Mouse (Mus musculus) kidney, embryonic 14.5 days (tissue): ENCODE data around the gene Tmprss7. TPM values are rescaled to one million over a fixed set of nuclear protein-coding genes. Genes with fewer than 3 reads are reported as not detected.

ENCODE experiments used
- ATAC-seq: fragments of 200-750 bp; cut with Nextera tagmentation; 2 replicates; pipeline ENCODE4 v1.8.0; 2017; ENCODE audit warnings: moderate number of reproducible peaks, mild to moderate bottlenecking, moderate TSS enrichment, moderate library complexity; ENCODE audit not compliant: low FRiP score, low TSS enrichment
- H3K27ac ChIP-seq: fragments of 300-500 bp; sonication (generic); 2 replicates; pipeline ENCODE4 v1.5.1; 2014; ENCODE audit warnings: low read depth, mild to moderate bottlenecking, low read length, moderate library complexity, mixed read lengths
- H3K27me3 ChIP-seq: fragments of 300-500 bp; sonication (generic); 2 replicates; pipeline ENCODE4 v1.6.1; 2014; ENCODE audit warnings: mild to moderate bottlenecking, low read length; ENCODE audit not compliant: control insufficient read depth, insufficient read depth
- H3K36me3 ChIP-seq: fragments of 300-500 bp; sonication (generic); 2 replicates; pipeline ENCODE4 v1.6.1; 2014; ENCODE audit warnings: low read length, mixed read lengths; ENCODE audit not compliant: control insufficient read depth, insufficient read depth
- H3K4me1 ChIP-seq: fragments of 300-500 bp; sonication (generic); 2 replicates; pipeline ENCODE4 v1.6.1; 2014; ENCODE audit warnings: low read length, mixed read lengths; ENCODE audit not compliant: control insufficient read depth, insufficient read depth
- H3K4me2 ChIP-seq: fragments of 300-500 bp; sonication (generic); replicated peaks from 2 replicates; pipeline ENCODE4 v1.6.1; 2014; ENCODE audit warnings: low read depth, mild to moderate bottlenecking, low read length
- H3K4me3 ChIP-seq: fragments of 300-500 bp; sonication (generic); 2 replicates; pipeline ENCODE4 v1.5.1; 2014; ENCODE audit warnings: mild to moderate bottlenecking, low read length
- H3K9ac ChIP-seq: fragments of 300-500 bp; sonication (generic); 2 replicates; pipeline ENCODE4 v1.6.1; 2014; ENCODE audit warnings: low read depth, mild to moderate bottlenecking, low read length, moderate library complexity
- H3K9me3 ChIP-seq: fragments of 300-500 bp; sonication (generic); 2 replicates; pipeline ENCODE4 v1.6.1; 2016; ENCODE audit warnings: low read length; ENCODE audit not compliant: control insufficient read depth
- WGBS: fragments of 180-500 bp; shearing (Covaris S2); extraction: QIAGEN DNeasy Blood & Tissue Kit; methylation state at CpG from one replicate; pipeline ENCODE4 v1.1.7; 2014; 5-methylcytosine and 5-hydroxymethylcytosine counted together
- polyA plus RNA-seq: library from polyadenylated mRNA; unstranded; fragments of >200 nt; fragmentation: Nextera tagmentation; extraction: Ambion mirVana; gene quantifications from 2 replicates; pipeline ENCODE4 v1.2.1, GENCODE M21; 2014

Gene Tmprss7
- polyA plus RNA-seq, 1 experiment from 2014 or later, result not detected

- Histone ChIP-seq H3K9ac (no peak overlapping the region), H3K27me3 (no peaks in the 10 kb centered on the region), H3K36me3 (no peaks in the 10 kb centered on the region), H3K4me1 (no peaks in the 10 kb centered on the region), H3K4me3 (no peak overlapping the region), H3K27ac (no peak overlapping the region), H3K4me2 (no peak overlapping the region), H3K9me3 (no peaks in the 10 kb centered on the region)
- no peak for ATAC-seq
- WGBS, result 79% methylated on average over 2 of the region's 2 CpGs
These were observed 68.1 kb downstream of the Tmprss7 start for GRCm38 (mm10) chr16:45625342-45625741.

DNA sequence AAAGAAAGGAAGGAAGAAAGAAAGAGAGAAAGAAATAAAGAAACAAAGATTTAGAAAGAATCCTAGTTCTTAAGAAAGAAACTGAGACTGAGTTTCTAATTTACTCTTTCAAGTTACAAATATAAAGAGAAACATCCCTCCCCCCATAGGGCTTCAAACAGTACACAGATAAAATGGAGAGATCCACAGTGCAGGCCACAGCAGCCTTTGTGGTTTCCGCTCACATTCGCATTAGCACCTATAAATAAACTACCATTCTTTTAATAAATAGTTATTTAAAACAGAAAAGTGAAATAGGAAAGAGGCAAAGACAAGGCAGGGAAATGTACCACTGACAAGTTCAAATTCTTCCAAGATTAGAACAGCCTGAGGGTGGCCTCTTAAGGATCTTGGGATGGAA is 68.7 kb downstream of the Tmprss7 start:
- Histone ChIP-seq H3K4me1 (no peaks in the 10 kb centered on the region), H3K9ac (no peak overlapping the region), H3K9me3 (no peaks in the 10 kb centered on the region), H3K4me2 (no peak overlapping the region), H3K4me3 (no peak overlapping the region), H3K36me3 (no peaks in the 10 kb centered on the region), H3K27ac (no peak overlapping the region), H3K27me3 (no peaks in the 10 kb centered on the region)
- no peak for ATAC-seq
- WGBS, result 82% methylated on average over 2 of the region's 2 CpGs

GRCm38 (mm10) chr16:45623230-45623629 is 70.2 kb downstream of the Tmprss7 start:
- Histone ChIP-seq H3K4me3 (no peak overlapping the region), H3K36me3 (no peaks in the 10 kb centered on the region), H3K27me3 (no peaks in the 10 kb centered on the region), H3K27ac (no peak overlapping the region), H3K4me1 (no peaks in the 10 kb centered on the region), H3K9ac (no peak overlapping the region), H3K9me3 (no peaks in the 10 kb centered on the region), H3K4me2 (no peak overlapping the region)
- WGBS, result 88% methylated on average over 4 of the region's 4 CpGs
- ATAC-seq, result no peak

DNA sequence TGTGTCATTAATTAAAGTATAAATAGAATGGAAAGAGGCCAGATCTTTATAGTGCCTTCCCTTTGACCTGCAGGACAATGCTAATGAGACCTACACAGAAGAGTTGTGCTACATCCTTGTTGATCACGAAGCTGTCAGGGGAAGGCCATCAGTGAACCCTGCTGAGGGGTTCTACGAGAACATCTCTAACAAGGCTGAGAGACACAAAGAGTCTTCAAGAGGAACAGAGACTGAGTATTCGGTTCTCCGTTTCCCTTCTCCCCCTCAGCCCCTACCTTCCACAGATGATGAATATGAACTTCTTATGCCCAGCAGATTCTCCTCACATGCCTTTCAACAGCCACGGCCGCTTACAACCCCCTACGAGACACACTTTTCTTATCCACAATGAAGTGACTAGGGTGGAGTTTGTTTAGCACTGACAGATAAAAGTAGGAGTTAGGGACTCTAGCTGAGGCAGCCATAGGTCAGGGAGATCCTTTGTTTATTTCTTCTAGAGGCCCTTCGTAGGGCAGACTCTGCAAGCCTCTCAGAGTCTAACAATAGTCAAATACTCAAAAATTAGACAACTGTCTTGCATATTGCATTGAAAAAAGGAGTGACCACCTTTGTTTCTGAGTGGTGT is 73.6 kb downstream of the Tmprss7 start:
- H3K9ac ChIP-seq, result no peak overlapping the region
- no peaks in the 10 kb centered on the region for H3K36me3 ChIP-seq
- no peak overlapping the region for H3K27ac ChIP-seq
- no peaks in the 10 kb centered on the region for H3K27me3 ChIP-seq
- no peak for ATAC-seq
- H3K9me3 ChIP-seq, result no peaks in the 10 kb centered on the region
- no peaks in the 10 kb centered on the region for H3K4me1 ChIP-seq
- whole genome bisulfite sequencing, result 86% methylated on average over 8 of the region's 8 CpGs
- no peak overlapping the region for H3K4me2 ChIP-seq
- H3K4me3 ChIP-seq, result no peak overlapping the region

DNA sequence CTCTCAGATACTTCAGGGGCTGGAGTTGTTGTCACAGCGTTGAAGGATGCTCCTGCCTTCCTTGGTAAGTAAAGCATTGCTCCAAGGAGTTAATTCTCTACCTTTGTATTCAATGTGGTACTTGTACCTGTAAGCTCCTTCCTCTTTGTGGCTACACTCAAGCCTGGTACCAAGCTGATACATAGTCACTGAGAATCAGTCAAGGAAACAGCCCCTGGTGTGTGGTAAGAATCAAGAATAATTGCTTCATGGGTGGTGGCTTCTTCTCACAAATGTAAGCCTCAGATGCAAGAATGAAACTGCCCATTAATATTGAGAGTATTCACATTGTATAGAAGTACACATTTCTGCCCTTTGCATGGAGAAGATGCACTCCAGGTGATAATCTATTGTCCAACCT is 77.5 kb downstream of the Tmprss7 start:
- WGBS, result 83% methylated on average over 1 of the region's 1 CpGs
- ATAC-seq, result no peak

DNA sequence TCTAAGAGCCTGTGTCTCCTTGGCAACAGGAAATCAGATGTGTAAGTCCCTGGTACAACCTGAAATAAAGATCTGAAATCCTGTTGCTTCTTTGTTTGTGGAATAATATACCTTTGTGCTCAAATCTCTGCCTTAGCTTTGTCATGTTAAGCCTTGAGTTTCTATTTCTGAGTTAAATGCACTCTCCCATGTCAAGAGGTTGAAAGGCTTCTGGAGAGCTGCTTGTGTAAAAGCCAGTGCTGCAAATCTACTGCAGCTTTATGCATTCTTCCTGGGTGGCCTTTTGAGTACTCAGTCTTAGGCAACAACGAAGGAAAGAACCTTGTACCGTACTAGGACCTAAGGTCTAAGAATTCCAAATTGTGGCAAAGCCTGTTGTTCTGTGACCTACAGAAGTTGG is 80.2 kb downstream of the Tmprss7 start:
- no peak for ATAC-seq
- Histone ChIP-seq H3K9me3 (no peaks in the 10 kb centered on the region), H3K4me2 (no peak overlapping the region), H3K9ac (no peak overlapping the region), H3K4me1 (no peaks in the 10 kb centered on the region), H3K27me3 (no peaks in the 10 kb centered on the region), H3K27ac (no peak overlapping the region), H3K36me3 (no peaks in the 10 kb centered on the region), H3K4me3 (no peak overlapping the region)
- 84% methylated on average over 2 of the region's 2 CpGs for WGBS

More for the DNA sequence above, 77.5 kb downstream of the Tmprss7 start:
- Histone ChIP-seq H3K9ac (no peak overlapping the region), H3K9me3 (no peaks in the 10 kb centered on the region), H3K4me2 (no peak overlapping the region), H3K27me3 (no peaks in the 10 kb centered on the region), H3K27ac (no peak overlapping the region), H3K4me3 (no peak overlapping the region), H3K36me3 (no peaks in the 10 kb centered on the region), H3K4me1 (no peaks in the 10 kb centered on the region)

- H3K9me3 ChIP-seq, result no peaks in the 10 kb centered on the region
- no peak within 1 kb of the TSS for H3K27ac ChIP-seq
- H3K9ac ChIP-seq, result no peak within 1 kb of the TSS
- no peak for ATAC-seq
- no peak within 1 kb of the TSS for H3K4me2 ChIP-seq
- H3K4me1 ChIP-seq, result no peaks in the 10 kb centered on the region
- no peaks in the 10 kb centered on the region for H3K36me3 ChIP-seq
- WGBS, result 70% methylated on average over 4 of the region's 4 CpGs
- H3K4me3 ChIP-seq, result no peak within 1 kb of the TSS
- H3K27me3 ChIP-seq, result no peaks in the 10 kb centered on the region
These were observed 83.2 kb downstream of the Tmprss7 start, which contains the start of gene Gcsam for GRCm38 (mm10) chr16:45610267-45610666. Gene Gcsam, plus strand, starts transcription at chr16:45610380.

DNA sequence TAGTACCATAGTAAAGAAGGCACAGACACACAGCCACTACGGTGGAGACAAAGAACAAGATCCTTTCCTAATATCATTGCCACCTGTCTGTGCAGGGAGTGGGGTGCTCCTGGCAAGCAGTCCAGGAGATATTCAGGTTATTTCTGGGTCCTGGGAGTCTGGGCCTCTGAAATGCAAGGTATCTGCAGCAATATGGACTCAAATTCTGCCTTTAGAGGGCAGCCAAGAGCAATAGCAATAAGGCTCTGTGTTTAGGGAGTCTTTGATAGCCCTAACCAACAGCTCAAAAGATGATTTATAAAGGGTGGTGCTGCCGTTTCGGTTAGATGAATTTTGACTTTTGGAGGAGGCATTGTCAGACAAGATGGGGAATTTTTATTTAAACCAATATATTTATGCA is 84.2 kb downstream of the Tmprss7 start:
- Histone ChIP-seq H3K4me1 (no peaks in the 10 kb centered on the region), H3K9me3 (no peaks in the 10 kb centered on the region), H3K4me2 (no peak overlapping the region), H3K36me3 (no peaks in the 10 kb centered on the region), H3K4me3 (no peak overlapping the region), H3K27ac (no peak overlapping the region), H3K27me3 (no peaks in the 10 kb centered on the region), H3K9ac (no peak overlapping the region)
- 76% methylated on average over 3 of the region's 3 CpGs for WGBS
- no peak for ATAC-seq

DNA sequence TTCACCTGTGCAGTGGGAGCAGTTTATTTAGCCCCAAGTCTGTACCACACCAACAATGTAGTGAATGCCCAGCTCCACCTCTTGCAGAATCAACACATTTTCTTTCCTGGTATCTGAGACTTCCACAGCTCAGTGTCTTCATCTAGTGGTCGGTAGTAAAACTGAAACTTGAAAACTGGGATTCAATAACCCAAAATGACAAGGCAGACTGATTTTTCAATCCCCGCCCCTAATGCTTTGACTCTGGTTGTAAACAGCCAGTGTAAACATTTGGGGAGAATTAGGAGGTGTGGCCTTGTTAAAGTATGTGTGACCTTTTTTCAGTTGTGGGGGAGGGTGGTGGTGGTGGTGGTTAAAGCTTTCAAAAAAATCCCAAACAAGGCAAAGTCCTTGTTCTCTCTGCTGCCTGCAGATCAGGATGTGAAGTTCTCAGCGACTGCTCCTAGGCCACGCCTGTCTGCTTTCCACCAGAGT is 84.9 kb downstream of the Tmprss7 start:
- H3K4me2 ChIP-seq, result no peak overlapping the region
- no peak overlapping the region for H3K27ac ChIP-seq
- WGBS, result 36% methylated on average over 4 of the region's 4 CpGs

More for the DNA sequence above, 84.9 kb downstream of the Tmprss7 start:
- no peak overlapping the region for H3K9ac ChIP-seq
- no peaks in the 10 kb centered on the region for H3K9me3 ChIP-seq
- no peaks in the 10 kb centered on the region for H3K4me1 ChIP-seq
- no peak overlapping the region for H3K4me3 ChIP-seq
- no peaks in the 10 kb centered on the region for H3K36me3 ChIP-seq
- H3K27me3 ChIP-seq, result no peaks in the 10 kb centered on the region
- ATAC-seq, result peak; percentile 28; the same call in 1 of the 2 replicates
